Mouse (Mus musculus) hindbrain, postnatal 0 days (tissue): ENCODE measurements around the gene Col4a1. TPM values are rescaled to one million over a fixed set of nuclear protein-coding genes. Genes with fewer than 3 reads are reported as not detected.
A peak's percentile ranks its signal among the peaks of the same experiment; 100 is the strongest.

Experiments
- ATAC-seq: fragments of 200-750 bp; cut with Nextera tagmentation; 2 replicates; pipeline ENCODE4 v1.8.0; 2017; ENCODE audit warnings: mild to moderate bottlenecking, moderate TSS enrichment, moderate library complexity
- DNase-seq: peaks from one replicate; pipeline ENCODE4 v3.0.0-alpha.2; 2015; ENCODE audit warnings: low spot score
- H3K27ac ChIP-seq: fragments of 300-500 bp; sonication (generic); 2 replicates; pipeline ENCODE4 v1.5.1; 2014; ENCODE audit warnings: mild to moderate bottlenecking
- H3K27me3 ChIP-seq: fragments of 300-500 bp; sonication (generic); 2 replicates; pipeline ENCODE4 v1.6.1; 2014; ENCODE audit warnings: low read length, mixed read lengths; ENCODE audit not compliant: insufficient read depth
- H3K36me3 ChIP-seq: fragments of 300-500 bp; sonication (generic); 2 replicates; pipeline ENCODE4 v1.6.1; 2014; ENCODE audit warnings: low read length, mixed read lengths; ENCODE audit not compliant: insufficient read depth
- H3K4me1 ChIP-seq: fragments of 300-500 bp; sonication (generic); 2 replicates; pipeline ENCODE4 v1.6.1; 2014; ENCODE audit warnings: antibody characterized with exemption, low read length, mixed read lengths; ENCODE audit not compliant: insufficient read depth
- H3K4me2 ChIP-seq: fragments of 300-500 bp; sonication (generic); 2 replicates; pipeline ENCODE4 v1.6.1; 2014; ENCODE audit warnings: low read depth, mild to moderate bottlenecking, low read length, moderate library complexity, mixed read lengths
- H3K4me3 ChIP-seq: fragments of 300-500 bp; sonication (generic); 2 replicates; pipeline ENCODE4 v1.5.1; 2014; ENCODE audit warnings: low read length
- H3K9ac ChIP-seq: fragments of 300-500 bp; sonication (generic); replicated peaks from 2 replicates; pipeline ENCODE4 v1.6.1; 2014; ENCODE audit warnings: mild to moderate bottlenecking, low read length, moderate library complexity, mixed read lengths
- H3K9me3 ChIP-seq: fragments of 300-500 bp; sonication (generic); 2 replicates; pipeline ENCODE4 v1.6.1; 2016; ENCODE audit warnings: low read length, mixed read lengths
- CTCF ChIP-seq: IDR thresholded peaks from 2 replicates; pipeline ENCODE4 v1.5.1; 2016; ENCODE audit warnings: antibody characterized with exemption, control low read depth, low read depth
- WGBS: fragments of 180-500 bp; shearing (Covaris S2); extraction: QIAGEN DNeasy Blood & Tissue Kit; methylation state at CpG from one replicate; pipeline ENCODE4 v1.1.7; 2014; 5-methylcytosine and 5-hydroxymethylcytosine counted together
- polyA plus RNA-seq: library from polyadenylated mRNA; unstranded; fragments of >200 nt; fragmentation: Nextera tagmentation; extraction: Ambion mirVana; gene quantifications from 2 replicates; pipeline ENCODE4 v1.2.1, GENCODE M21; 2015
- total RNA-seq: library from RNA; depleted of rRNA; stranded (reverse); fragments of >200 nt; gene quantifications from 2 replicates; pipeline ENCODE4 v1.2.3, GENCODE M21; 2014

Gene Col4a1
- total and polyA plus RNA-seq, 2 experiments from 2014 or later = 46.4 to 203 TPM

- no peak for TF ChIP-seq CTCF
- H3K9me3 ChIP-seq = no peaks in the 10 kb centered on the region
Measured at GRCm38 (mm10) chr8:11282696-11283095, 29.9 kb downstream of the Col4a1 start.

GRCm38 (mm10) chr8:11282139-11282538, 30.5 kb downstream of the Col4a1 start:
- no peak for DNase-seq
- 54% methylated on average over 10 of the region's 10 CpGs for WGBS
- Histone ChIP-seq H3K4me1 (peaks cover 14% of the 10 kb centered on the region), H3K9me3 (no peaks in the 10 kb centered on the region), H3K27me3 (no peaks in the 10 kb centered on the region), H3K27ac (no peak overlapping the region), H3K4me2 (no peak overlapping the region), H3K9ac (no peak overlapping the region), H3K36me3 (no peaks in the 10 kb centered on the region), H3K4me3 (no peak overlapping the region)
- ATAC-seq = 0 out of 2 replicates have a peak, but pooled peaks have one; percentile 13
- TF ChIP-seq CTCF = no peak

More at GRCm38 (mm10) chr8:11282696-11283095, 29.9 kb downstream of the Col4a1 start:
- Histone ChIP-seq H3K9ac (no peak overlapping the region), H3K4me1 (peaks cover 14% of the 10 kb centered on the region), H3K27me3 (no peaks in the 10 kb centered on the region), H3K27ac (no peak overlapping the region), H3K36me3 (no peaks in the 10 kb centered on the region), H3K4me2 (no peak overlapping the region), H3K4me3 (no peak overlapping the region)
- ATAC-seq (no peak), DNase-seq (no peak)
- WGBS = 74% methylated on average over 7 of the region's 7 CpGs

- no peak overlapping the region for H3K9ac ChIP-seq
- no peak for TF ChIP-seq CTCF
- H3K9me3 ChIP-seq = no peaks in the 10 kb centered on the region
- H3K36me3 ChIP-seq = no peaks in the 10 kb centered on the region
- H3K4me2 ChIP-seq = no peak overlapping the region
- ATAC-seq = no peak
- WGBS = 67% methylated on average over 10 of the region's 10 CpGs
- H3K27ac ChIP-seq = no peak overlapping the region
- H3K4me1 ChIP-seq = peaks cover 14% of the 10 kb centered on the region
- no peak overlapping the region for H3K4me3 ChIP-seq
- no peaks in the 10 kb centered on the region for H3K27me3 ChIP-seq
- DNase-seq = no peak
Measured at GRCm38 (mm10) chr8:11280721-11281268, 31.8 kb downstream of the Col4a1 start.

- Histone ChIP-seq H3K4me1 (peaks cover 14% of the 10 kb centered on the region), H3K27me3 (no peaks in the 10 kb centered on the region), H3K36me3 (no peaks in the 10 kb centered on the region), H3K27ac (no peak overlapping the region), H3K9me3 (no peaks in the 10 kb centered on the region), H3K9ac (no peak overlapping the region), H3K4me3 (no peak overlapping the region), H3K4me2 (no peak overlapping the region)
- ATAC-seq (peak; percentile 34; the same call in 1 of the 2 replicates), DNase-seq (peak; percentile 20)
- no peak for TF ChIP-seq CTCF
- 46% methylated on average over 20 of the region's 20 CpGs for WGBS
Measured at GRCm38 (mm10) chr8:11279296-11279826, 33.3 kb downstream of the Col4a1 start.

- H3K4me3 ChIP-seq = no peak overlapping the region
- no peak for TF ChIP-seq CTCF
- H3K27ac ChIP-seq = peak overlapping the region; percentile 74
- H3K9me3 ChIP-seq = no peaks in the 10 kb centered on the region
- H3K4me1 ChIP-seq = peaks cover 14% of the 10 kb centered on the region
- H3K9ac ChIP-seq = no peak overlapping the region
- DNase-seq (peak; percentile 70), ATAC-seq (peak; percentile 81)
- H3K4me2 ChIP-seq = no peak overlapping the region
- H3K36me3 ChIP-seq = no peaks in the 10 kb centered on the region
- 26% methylated on average over 4 of the region's 4 CpGs for WGBS
- no peaks in the 10 kb centered on the region for H3K27me3 ChIP-seq
Measured at GRCm38 (mm10) chr8:11278101-11278611, 34.5 kb downstream of the Col4a1 start.

- H3K27ac ChIP-seq = peak overlapping the region; percentile 74; the same call in 1 of the 2 replicates
- no peak overlapping the region for H3K4me2 ChIP-seq
- H3K4me3 ChIP-seq = no peak overlapping the region
- peaks cover 14% of the 10 kb centered on the region for H3K4me1 ChIP-seq
- no peaks in the 10 kb centered on the region for H3K36me3 ChIP-seq
- DNase-seq (no peak), ATAC-seq (no peak)
- no peak overlapping the region for H3K9ac ChIP-seq
- no peaks in the 10 kb centered on the region for H3K27me3 ChIP-seq
- H3K9me3 ChIP-seq = no peaks in the 10 kb centered on the region
- WGBS = 56% methylated on average over 3 of the region's 3 CpGs
- no peak for TF ChIP-seq CTCF
Measured at GRCm38 (mm10) chr8:11277602-11278051, 35.0 kb downstream of the Col4a1 start.

GRCm38 (mm10) chr8:11276286-11276685, 36.3 kb downstream of the Col4a1 start:
- H3K4me1 ChIP-seq = peaks cover 14% of the 10 kb centered on the region
- 80% methylated on average over 6 of the region's 6 CpGs for whole genome bisulfite sequencing
- H3K9me3 ChIP-seq = no peaks in the 10 kb centered on the region
- H3K27ac ChIP-seq = no peak overlapping the region
- no peak for TF ChIP-seq CTCF
- no peak overlapping the region for H3K9ac ChIP-seq
- no peak overlapping the region for H3K4me3 ChIP-seq
- H3K4me2 ChIP-seq = no peak overlapping the region
- ATAC-seq (no peak), DNase-seq (no peak)
- no peaks in the 10 kb centered on the region for H3K27me3 ChIP-seq
- H3K36me3 ChIP-seq = no peaks in the 10 kb centered on the region
